15 mouse cellular contexts compared by ENCODE assay signal in genomic region chr14:59341189-59341588, GRCm38 (mm10). TPM values are rescaled to one million over a fixed set of nuclear protein-coding genes. Genes with fewer than 3 reads are reported as not detected.
A peak's percentile ranks its signal among the peaks of the same experiment; 100 is the strongest.
DNase-seq lines count a peak whose midpoint lies in the region; ATAC-seq and TF ChIP-seq lines count a peak whose summit lies in the region.
"Not testable (repeated sequence)": the region's sequence is repeated elsewhere in the genome, so short reads cannot be mapped to it uniquely, and the experiment has no call there.
"Had no signal": no experiment of that assay in that cellular context is flagged by ENCODE, and none has a peak within 500 bp of the region (broad histone marks: within the 10 kb centered on the region; RNA-seq: fewer than 3 reads in every experiment).

TSS of gene Phf11b (minus strand) at chr14:59341351.

- H3K4me3 ChIP-seq in CH12.LX (replicated peaks in 1 of 3; ENCODE audit: low read depth in 2 of 3, low read length in 2 of 3, poor library complexity in 1 of 3), result peak within 1 kb of the TSS; percentile 55 to 60 (median 57)
- H3K4me3 ChIP-seq in stomach, embryonic 15.5 days (replicated peaks), result not testable (repeated sequence)

- peak; percentile 91 to 96 for ATAC-seq in hematopoietic stem cell, adult 5-6 weeks (replicated peaks in 1 of 2; ENCODE audit: insufficient read depth in 1 of 2, low FRiP score in 2 of 2, low TSS enrichment in 1 of 2, low read depth in 1 of 2, poor library complexity in 2 of 2, severe bottlenecking in 2 of 2)
- ATAC-seq in stomach, embryonic 15.5 days (ENCODE audit: insufficient read depth, low FRiP score, low read depth), result 0 out of 2 replicates have a peak, but pooled peaks have one; percentile 10

- H3K36me3 ChIP-seq in CH12.LX (replicated peaks in 1 of 2; ENCODE audit: control insufficient read depth in 1 of 2, insufficient read depth in 1 of 2, low read length in 1 of 2); stomach, embryonic 15.5 days: not testable (repeated sequence)

- peak; percentile 85 for TF ChIP-seq EP300 in CH12.LX (IDR thresholded peaks at IDR 0.05; ENCODE audit: low read length)

- peak within 1 kb of the TSS; percentile 83 for H3K4me2 ChIP-seq in CH12.LX (ENCODE audit: insufficient read depth, low read depth, poor library complexity, severe bottlenecking)
- H3K4me2 ChIP-seq in stomach, embryonic 15.5 days, result not testable (repeated sequence)

- not testable (repeated sequence) for TF ChIP-seq CTCF in CH12.LX (conservative IDR thresholded peaks at IDR 0.05 in 1 of 2, IDR thresholded peaks at IDR 0.05 in 1 of 2; ENCODE audit: low read depth in 2 of 2, low read length in 2 of 2)

- H3K79me2 ChIP-seq in CH12.LX (replicated peaks; ENCODE audit: control insufficient read depth, extremely low read depth, insufficient read depth, poor library complexity, severe bottlenecking), result not testable (repeated sequence)

- H3K9ac ChIP-seq in CH12.LX (ENCODE audit: insufficient read depth, low read depth), result peak within 1 kb of the TSS; percentile 64
- H3K9ac ChIP-seq in stomach, embryonic 15.5 days, result not testable (repeated sequence)

- not testable (repeated sequence) for H3K27me3 ChIP-seq in CH12.LX (replicated peaks); stomach, embryonic 15.5 days (replicated peaks)

- H3K4me1 ChIP-seq in CH12.LX (ENCODE audit: control insufficient read depth in 1 of 2, insufficient read depth in 2 of 2), result peaks cover 20 to 37% of the 10 kb centered on the region in 2 experiments
- not testable (repeated sequence) for H3K4me1 ChIP-seq in stomach, embryonic 15.5 days

- H3K27ac ChIP-seq in CH12.LX (ENCODE audit: insufficient read depth, low read depth), result peak within 1 kb of the TSS; percentile 48
- not testable (repeated sequence) for H3K27ac ChIP-seq in stomach, embryonic 15.5 days

- 76% methylated on average over 1 of the region's 1 CpGs for WGBS in stomach, embryonic 15.5 days

- dilution Hi-C loops in CH12.LX (cut with MboI; ENCODE audit: extremely low pct_ligation_motif_present, extremely low pct_unique_long_range_greater_than_20kb, low sequenced_read_pairs), result not testable (repeated sequence)

- in situ Hi-C loops in CH12.LX (cut with MboI; ENCODE audit: low pct_ligation_motif_present, low pct_unique_long_range_greater_than_20kb, low sequenced_read_pairs), result not testable (repeated sequence)

- DNase-seq in 3134 (ENCODE audit: extremely low read depth, insufficient read length, low spot score), result peak; percentile 4
- DNase-seq in CH12.LX (ENCODE audit: extremely low read depth), result peak; percentile 77
- peak; percentile 2 for DNase-seq in brain, adult 2 months (ENCODE audit: low read depth, low spot score)
- DNase-seq in layer of hippocampus, adult 11-12 months (ENCODE audit: low spot score), result peak; percentile 28
- DNase-seq in lung, postnatal 25 days (ENCODE audit: low spot score), result peak; percentile 54
- peak; percentile 28 to 39 for DNase-seq in natural killer cell, adult 2 months (ENCODE audit: low spot score in 2 of 2)

- peak; percentile 62 for TF ChIP-seq POLR2A in CH12.LX (IDR thresholded peaks at IDR 0.05; ENCODE audit: low read depth, low read length)

- not testable (repeated sequence) for H3K9me3 ChIP-seq in CH12.LX (replicated peaks; ENCODE audit: low read length); stomach, embryonic 15.5 days

- TF ChIP-seq RAD21 in CH12.LX (IDR thresholded peaks at IDR 0.05; ENCODE audit: low read depth, low read length), result not testable (repeated sequence)

TF ChIP-seq in CH12.LX, 34 proteins besides CTCF, POLR2A, EP300 and RAD21:
- peak; percentile 60; the same call in 1 of the 2 replicates for TF ChIP-seq SIN3A (IDR thresholded peaks at IDR 0.05; ENCODE audit: low read length)
- peak; percentile 86 for TF ChIP-seq ETS1 (conservative IDR thresholded peaks at IDR 0.05; ENCODE audit: low read depth, low read length)
- TF ChIP-seq MEF2A (IDR thresholded peaks at IDR 0.05; ENCODE audit: borderline replicate concordance, low read depth, low read length), result peak; percentile 84
- TF ChIP-seq TBP (conservative IDR thresholded peaks at IDR 0.05; ENCODE audit: low read depth, low read length), result peak; percentile 63; the same call in 1 of the 2 replicates
- TF ChIP-seq ELF1 (IDR thresholded peaks at IDR 0.05; ENCODE audit: low read depth, low read length), result 0 out of 2 replicates have a peak, but pooled peaks have one; percentile 51
- TF ChIP-seq BHLHE40 (IDR thresholded peaks at IDR 0.05; ENCODE audit: low read depth, low read length), result peak; percentile 65
- TF ChIP-seq JUN (IDR thresholded peaks at IDR 0.05; ENCODE audit: insufficient read depth, low read depth, low read length), result peak; percentile 76
- peak; percentile 92 for TF ChIP-seq IRF4 (IDR thresholded peaks at IDR 0.05; ENCODE audit: low read depth, low read length)
- 0 out of 2 replicates have a peak, but pooled peaks have one; percentile 38 for TF ChIP-seq NELFE (IDR thresholded peaks at IDR 0.05; ENCODE audit: low read depth, low read length)
- peak; percentile 53; the same call in 1 of the 2 replicates for TF ChIP-seq TCF12 (IDR thresholded peaks at IDR 0.05; ENCODE audit: low read depth, low read length)
- peak; percentile 84 for TF ChIP-seq JUND (conservative IDR thresholded peaks at IDR 0.05; ENCODE audit: low read depth, low read length)

RNA-seq across cellular contexts. Expression of gene Phf11b, which starts in this region (rescaled TPM):
- 29.5 and 29.8 TPM in 2 replicates for total RNA-seq in CH12.LX (2012; rRNA removed)
- total RNA-seq in CH12.LX (2014; rRNA removed), result 80.2 and 90.5 TPM in 2 replicates
- polyA plus RNA-seq in CH12.LX (2012; ENCODE audit: insufficient read length, low read depth), result 88.2 and 93.4 TPM in 2 replicates
- total RNA-seq in hematopoietic stem cell, adult 5-6 weeks (2017), result 25.4 and 27.3 TPM in 2 replicates
- polyA plus RNA-seq in stomach, embryonic 15.5 days (2015; fragmentation: Nextera tagmentation; extraction: Ambion mirVana), result 0.84 and 1.6 TPM in 2 replicates
- total RNA-seq: gastrocnemius, adult 8-10 months; hindbrain, postnatal 0 days; layer of hippocampus, postnatal 10 days; left cerebral cortex, postnatal 10 days had no signal
- polyA plus RNA-seq: C2C12; cerebellum, adult 2 months; heart, embryonic 11.5 days had no signal

Comparison
In these comparisons a context has a peak if more than half of its experiments do, and no peak if none do; other contexts are left out.
1. RNA of gene Phf11b (polyA plus RNA-seq): 88.2 to 93.4 TPM in CH12.LX; 0.84 to 1.6 TPM in stomach, embryonic 15.5 days; every median in the first group is over 10 times any median in the second.
2. DNase-seq: peak in every context shown above with its lines; median percentile 77 in CH12.LX; 54 in lung, postnatal 25 days; 34 in natural killer cell, adult 2 months; 28 in layer of hippocampus, adult 11-12 months; 4 in 3134; 2 in brain, adult 2 months.